Mouse (Mus musculus) heart, postnatal 0 days (tissue): Measurements from ENCODE around the gene Col13a1. TPM values are rescaled to one million over a fixed set of nuclear protein-coding genes. Genes with fewer than 3 reads are reported as not detected.
A peak's percentile ranks its signal among the peaks of the same experiment; 100 is the strongest.

ENCODE experiments used
- ATAC-seq: fragments of 200-750 bp; cut with Nextera tagmentation; 2 replicates; pipeline ENCODE4 v1.8.0; 2017; ENCODE audit warnings: low read depth, moderate number of reproducible peaks, moderate library complexity; ENCODE audit not compliant: insufficient read depth
- DNase-seq: peaks from one replicate; pipeline ENCODE4 v3.0.0-alpha.2; 2016; ENCODE audit warnings: low spot score
- H3K27ac ChIP-seq: fragments of 300-500 bp; sonication (generic); 2 replicates; pipeline ENCODE4 v1.5.1; 2014; ENCODE audit warnings: low read depth, mild to moderate bottlenecking
- H3K27me3 ChIP-seq: fragments of 300-500 bp; sonication (generic); 2 replicates; pipeline ENCODE4 v1.6.1; 2014; ENCODE audit warnings: low read length, mixed read lengths; ENCODE audit not compliant: control insufficient read depth, insufficient read depth
- H3K36me3 ChIP-seq: fragments of 300-500 bp; sonication (generic); replicated peaks from 2 replicates; pipeline ENCODE4 v1.6.1; 2014; ENCODE audit warnings: low read length, mixed read lengths; ENCODE audit not compliant: control insufficient read depth, insufficient read depth
- H3K4me1 ChIP-seq: fragments of 300-500 bp; sonication (generic); 2 replicates; pipeline ENCODE4 v1.6.1; 2014; ENCODE audit warnings: antibody characterized with exemption; ENCODE audit not compliant: control insufficient read depth, insufficient read depth
- H3K4me2 ChIP-seq: fragments of 300-500 bp; sonication (generic); 2 replicates; pipeline ENCODE4 v1.6.1; 2014; ENCODE audit warnings: low read depth, mild to moderate bottlenecking, low read length, moderate library complexity
- H3K4me3 ChIP-seq: fragments of 300-500 bp; sonication (generic); 2 replicates; pipeline ENCODE4 v1.5.1; 2014; ENCODE audit warnings: low read depth, low read length
- H3K9ac ChIP-seq: fragments of 300-500 bp; sonication (generic); replicated peaks from 2 replicates; pipeline ENCODE4 v1.6.1; 2014; ENCODE audit warnings: low read depth, low read length, mixed read lengths
- H3K9me3 ChIP-seq: fragments of 300-500 bp; sonication (generic); replicated peaks from 2 replicates; pipeline ENCODE4 v1.6.1; 2016; ENCODE audit warnings: low read length; ENCODE audit not compliant: control insufficient read depth
- CTCF ChIP-seq: IDR thresholded peaks from 2 replicates; pipeline ENCODE4 v1.5.1; 2016; ENCODE audit warnings: antibody characterized with exemption, control low read depth, low read depth
- EP300 ChIP-seq: IDR thresholded peaks from 2 replicates; pipeline ENCODE4 v1.6.1; 2016; ENCODE audit warnings: antibody characterized with exemption, low read depth
- WGBS: fragments of 180-500 bp; shearing (Covaris S2); extraction: QIAGEN DNeasy Blood & Tissue Kit; methylation state at CpG from one replicate; pipeline ENCODE4 v1.1.7; 2014; 5-methylcytosine and 5-hydroxymethylcytosine counted together
- polyA plus RNA-seq: library from polyadenylated mRNA; unstranded; fragments of >200 nt; fragmentation: Nextera tagmentation; extraction: Ambion mirVana; gene quantifications from 2 replicates; pipeline ENCODE4 v1.2.1, GENCODE M21; 2015
- total RNA-seq: library from RNA; depleted of rRNA; stranded (reverse); fragments of >200 nt; gene quantifications from 2 replicates; pipeline ENCODE4 v1.2.3, GENCODE M21; 2014; ENCODE audit warnings: low replicate concordance

Gene Col13a1
- total and polyA plus RNA-seq, 2 experiments from 2014 or later = 2.3 to 6.5 TPM

DNA sequence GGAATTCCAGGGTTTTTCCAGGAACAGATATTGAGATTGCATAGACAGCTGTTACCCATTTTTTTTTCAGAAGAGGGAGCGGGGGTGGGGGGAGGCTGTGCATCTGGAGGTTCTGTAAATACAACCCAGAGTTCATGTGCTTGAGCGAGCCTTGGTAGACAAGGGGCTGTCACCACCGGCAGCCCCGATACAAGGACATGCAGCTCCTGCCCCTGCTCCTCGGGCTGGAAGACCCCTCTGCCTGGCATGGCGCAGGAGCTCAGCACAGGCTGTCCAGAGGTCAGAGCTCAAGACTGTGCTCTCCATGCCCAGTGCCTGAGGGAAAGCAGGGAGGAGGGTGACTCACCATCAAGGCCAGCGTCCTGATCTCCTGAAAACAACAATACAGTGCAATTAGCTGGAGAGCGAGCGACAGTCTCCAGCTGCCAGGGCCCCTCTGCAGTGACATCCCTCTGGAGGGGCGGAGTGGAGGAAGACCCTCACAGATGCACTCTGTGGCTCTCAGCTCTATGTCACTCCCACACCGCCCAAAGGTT lies 112.8 kb downstream of the Col13a1 start:
- peaks cover 11% of the 10 kb centered on the region; the same call in 1 of the 2 replicates for H3K9me3 ChIP-seq
- no peak overlapping the region for H3K9ac ChIP-seq
- ATAC-seq = no peak
- no peak for DNase-seq
- H3K27ac ChIP-seq = no peak overlapping the region
- no peaks in the 10 kb centered on the region for H3K36me3 ChIP-seq
- 59% methylated on average over 11 of the region's 11 CpGs for WGBS
- TF ChIP-seq CTCF (no peak), EP300 (no peak)
- no peaks in the 10 kb centered on the region for H3K27me3 ChIP-seq
- no peaks in the 10 kb centered on the region for H3K4me1 ChIP-seq
- H3K4me2 ChIP-seq = no peak overlapping the region
- H3K4me3 ChIP-seq = no peak overlapping the region

DNA sequence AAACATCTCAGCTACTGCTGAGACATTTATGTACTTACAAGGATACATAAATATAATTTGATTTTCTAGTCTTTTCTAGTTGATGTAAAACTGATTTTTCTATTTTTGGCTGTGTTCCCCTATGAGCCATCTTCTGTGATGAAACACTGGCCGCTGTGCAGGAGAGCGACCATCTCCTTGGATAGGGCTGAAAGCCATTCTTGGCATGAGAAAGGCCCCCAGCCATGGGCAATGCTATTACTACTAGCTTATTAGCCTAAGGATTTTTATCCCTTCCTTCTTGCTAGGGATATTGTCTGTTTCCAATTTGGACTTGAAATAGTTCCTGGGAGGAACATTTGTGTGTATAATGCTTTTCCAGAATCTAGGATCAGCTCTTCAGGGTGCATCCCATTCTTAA lies 119.5 kb downstream of the Col13a1 start:
- no peak overlapping the region for H3K9ac ChIP-seq
- H3K36me3 ChIP-seq = no peaks in the 10 kb centered on the region
- TF ChIP-seq CTCF = no peak
- no peak overlapping the region for H3K27ac ChIP-seq
- H3K9me3 ChIP-seq = peaks cover 11% of the 10 kb centered on the region; the same call in 1 of the 2 replicates
- ATAC-seq (no peak), DNase-seq (no peak)
- H3K4me3 ChIP-seq = no peak overlapping the region
- WGBS = 95% methylated on average over 2 of the region's 2 CpGs
- no peak overlapping the region for H3K4me2 ChIP-seq
- no peaks in the 10 kb centered on the region for H3K27me3 ChIP-seq
- H3K4me1 ChIP-seq = no peaks in the 10 kb centered on the region

DNA sequence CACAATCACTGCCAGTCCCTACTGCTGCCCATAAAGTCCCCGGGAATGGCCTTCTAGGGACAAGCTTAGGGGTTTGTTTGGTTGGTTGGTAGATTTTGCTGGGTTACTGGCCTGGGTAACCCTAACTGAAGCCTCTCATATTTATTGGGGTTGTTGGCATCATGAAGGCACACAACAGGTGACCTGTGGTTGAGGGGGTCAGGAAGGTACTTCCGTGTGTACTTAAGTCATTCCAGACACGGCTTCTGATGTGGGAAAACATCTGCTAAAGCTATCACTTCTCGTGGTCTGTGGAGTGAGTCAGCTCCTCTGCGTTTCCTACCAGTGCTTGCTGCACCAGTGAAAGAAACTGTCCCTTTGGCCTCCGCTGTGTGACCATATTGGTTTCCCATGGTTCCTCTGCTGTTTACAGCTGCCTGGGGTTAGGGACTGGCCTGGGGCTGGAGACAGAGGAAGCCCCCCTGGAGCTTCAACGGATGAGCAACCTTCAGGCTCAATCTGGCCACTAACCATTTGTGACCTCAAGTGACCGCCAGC lies 123.7 kb downstream of the Col13a1 start:
- H3K9ac ChIP-seq = no peak overlapping the region
- DNase-seq = no peak
- peaks cover 15% of the 10 kb centered on the region; the same call in 1 of the 2 replicates for H3K4me1 ChIP-seq
- TF ChIP-seq CTCF (no peak), EP300 (no peak)
- H3K9me3 ChIP-seq = no peaks in the 10 kb centered on the region
- ATAC-seq = no peak
- no peak overlapping the region for H3K4me3 ChIP-seq
- no peak overlapping the region for H3K27ac ChIP-seq
- no peak overlapping the region for H3K4me2 ChIP-seq
- no peaks in the 10 kb centered on the region for H3K27me3 ChIP-seq
- no peaks in the 10 kb centered on the region for H3K36me3 ChIP-seq
- 69% methylated on average over 8 of the region's 8 CpGs for WGBS

DNA sequence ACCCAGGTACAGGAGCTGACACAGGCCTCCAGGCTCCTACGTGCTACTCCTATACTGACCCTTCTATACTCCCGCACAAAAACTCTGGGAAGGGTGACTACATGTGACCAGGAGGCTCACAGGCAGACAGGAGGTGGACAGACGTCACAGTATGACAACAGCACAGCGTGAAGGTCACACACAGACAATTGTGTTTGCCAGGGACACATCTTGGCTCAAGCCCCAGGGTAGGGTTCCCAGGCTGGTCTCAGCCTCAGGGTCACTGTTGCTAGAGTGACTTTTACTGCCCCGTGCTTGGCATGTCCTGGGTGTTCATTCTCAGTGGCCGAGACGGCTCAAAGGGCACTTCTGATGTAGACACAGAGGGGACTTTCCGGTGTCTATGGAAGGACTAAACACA lies 126.1 kb downstream of the Col13a1 start:
- DNase-seq = peak; percentile 20
- H3K27ac ChIP-seq = no peak overlapping the region

DNA sequence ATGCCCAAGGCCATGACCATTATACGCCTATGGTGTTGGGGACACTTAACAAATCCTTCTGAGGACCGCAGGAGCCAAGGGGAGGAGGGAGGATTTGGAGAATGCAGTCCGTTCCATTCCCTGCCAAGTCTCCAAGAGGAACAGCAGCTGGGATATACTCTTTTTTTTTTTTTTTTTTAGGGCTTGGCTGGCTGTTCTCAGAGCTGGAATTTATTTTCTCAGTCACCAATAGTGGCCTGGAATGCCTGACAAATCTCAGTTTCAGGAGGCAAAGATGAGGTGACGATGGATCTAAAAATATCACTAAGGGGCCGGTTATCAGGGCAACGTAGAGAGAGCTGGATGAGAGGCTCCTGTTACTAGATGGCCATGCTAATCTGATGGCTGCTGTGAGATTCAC lies 130.4 kb downstream of the Col13a1 start:
- H3K27ac ChIP-seq = peak overlapping the region; percentile 36; the same call in 1 of the 2 replicates
- DNase-seq (peak; percentile 85), ATAC-seq (peak; percentile 75)
- H3K9me3 ChIP-seq = no peaks in the 10 kb centered on the region
- no peak overlapping the region for H3K4me2 ChIP-seq
- TF ChIP-seq EP300 = no peak; the same call in 1 of the 2 replicates
- no peak overlapping the region for H3K9ac ChIP-seq
- no peaks in the 10 kb centered on the region for H3K36me3 ChIP-seq
- WGBS = 23% methylated on average over 6 of the region's 6 CpGs
- H3K4me1 ChIP-seq = peaks cover 20% of the 10 kb centered on the region
- no peak overlapping the region for H3K4me3 ChIP-seq
- no peaks in the 10 kb centered on the region for H3K27me3 ChIP-seq

More for the DNA sequence above, 126.1 kb downstream of the Col13a1 start:
- Histone ChIP-seq H3K4me3 (no peak overlapping the region), H3K27me3 (no peaks in the 10 kb centered on the region), H3K4me2 (no peak overlapping the region), H3K9me3 (no peaks in the 10 kb centered on the region), H3K36me3 (no peaks in the 10 kb centered on the region), H3K4me1 (peaks cover 20% of the 10 kb centered on the region), H3K9ac (no peak overlapping the region)
- peak; percentile 68 for ATAC-seq
- 67% methylated on average over 8 of the region's 8 CpGs for WGBS
- TF ChIP-seq CTCF = no peak
- TF ChIP-seq EP300 = no peak

DNA sequence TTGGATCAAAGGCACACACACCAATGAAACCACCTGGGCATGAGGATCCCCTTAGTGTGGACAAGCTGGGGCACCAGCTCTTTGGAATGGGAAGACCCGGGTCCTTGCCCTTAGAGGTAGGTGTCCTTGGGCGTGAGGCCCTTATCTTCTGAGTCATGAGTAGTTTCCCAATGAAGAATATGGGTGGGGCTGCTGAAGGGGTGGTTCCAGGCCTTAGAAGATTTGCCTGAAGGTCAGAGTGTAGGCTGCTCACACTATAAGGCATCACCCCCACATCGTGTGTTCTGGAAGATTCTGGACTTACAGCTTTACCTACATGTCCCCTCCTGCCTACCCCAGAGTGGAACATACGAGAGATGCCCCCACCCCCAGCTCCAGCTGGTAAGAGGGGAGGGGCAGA lies 133.4 kb downstream of the Col13a1 start:
- no peaks in the 10 kb centered on the region for H3K36me3 ChIP-seq
- no peak overlapping the region for H3K9ac ChIP-seq
- ATAC-seq (no peak), DNase-seq (no peak)
- no peak overlapping the region for H3K4me3 ChIP-seq
- H3K4me1 ChIP-seq = peaks cover 11% of the 10 kb centered on the region
- WGBS = 50% methylated on average over 4 of the region's 4 CpGs
- H3K27me3 ChIP-seq = no peaks in the 10 kb centered on the region
- no peak overlapping the region for H3K4me2 ChIP-seq
- no peak overlapping the region for H3K27ac ChIP-seq
- TF ChIP-seq EP300 (no peak), CTCF (no peak)
- H3K9me3 ChIP-seq = no peaks in the 10 kb centered on the region
